Mouse (Mus musculus) spleen, embryonic (tissue): Measurements from ENCODE around the gene Tmem189.

Experiments
- CTCF ChIA-PET: fragments of 350-600 bp; sonication (Branson Sonifier 250); formaldehyde crosslinking; loops from one replicate; lab custom pipeline; 2022; lab: Charles Lee

Gene Tmem189

DNA sequence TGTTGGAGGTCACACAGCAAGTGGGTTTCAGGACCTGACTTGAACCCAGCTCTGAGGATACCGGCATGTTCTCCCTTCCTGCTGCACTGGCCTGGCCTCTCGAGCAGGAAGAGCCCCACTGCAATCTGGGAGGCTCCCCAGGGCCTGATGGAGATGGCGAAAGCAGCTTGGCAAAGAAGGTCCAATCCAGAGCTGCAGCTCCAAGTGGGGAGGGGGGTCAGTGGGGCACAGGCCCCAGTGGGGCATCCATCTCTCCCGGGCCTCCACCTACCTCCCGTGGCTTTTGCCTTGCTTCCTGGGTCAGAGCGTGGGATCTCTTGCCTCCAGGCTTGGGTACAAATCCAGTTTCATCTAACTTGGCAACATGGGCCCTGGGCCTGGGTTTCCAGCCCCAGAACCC is 12.5 kb upstream of the Tmem189 start:
- CTCF ChIA-PET: interaction anchor here (1.3 kb wide), 1 partner anchor 12 kb away, joined by 4 read pairs; no protein-coding TSS in a partner anchor

GRCm38 (mm10) chr2:167701472-167701871 is 11.8 kb upstream of the Tmem189 start:
- CTCF ChIA-PET: interaction anchor here (1.3 kb wide), 1 partner anchor 13 kb away, joined by 4 read pairs; no protein-coding TSS in a partner anchor

GRCm38 (mm10) chr2:167700018-167700417 is 10.4 kb upstream of the Tmem189 start:
- CTCF ChIA-PET: no interaction called here

DNA sequence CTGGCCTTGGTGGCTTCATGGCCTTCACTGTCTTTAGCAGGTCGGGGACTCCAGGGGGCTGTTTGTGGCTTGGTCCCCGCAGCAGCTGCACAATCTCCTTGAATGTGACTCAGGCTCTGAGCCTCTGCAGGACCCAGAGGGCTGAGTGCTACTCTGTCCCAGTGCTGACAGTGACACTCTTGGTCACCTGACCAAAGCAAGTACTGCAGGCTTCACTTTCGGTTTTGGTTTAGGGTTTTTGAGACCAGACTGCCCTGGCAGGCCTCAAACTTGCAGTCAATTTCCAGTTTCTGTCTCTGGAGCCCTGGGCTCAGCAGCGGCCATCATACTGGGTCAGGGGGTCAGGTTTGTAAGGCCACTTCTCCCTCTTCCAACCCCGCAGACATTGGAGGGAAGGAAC is 8.3 kb upstream of the Tmem189 start:
- CTCF ChIA-PET: interaction anchor here (0.5 to 0.7 kb wide), 2 partner anchors 15 to 37 kb away, joined by 3 read pairs; no protein-coding TSS in a partner anchor

GRCm38 (mm10) chr2:167696143-167696542 is 6.5 kb upstream of the Tmem189 start:
- CTCF ChIA-PET: interaction anchor here (0.6 kb wide), 1 partner anchor 833 kb away, joined by 3 read pairs; no protein-coding TSS in a partner anchor

DNA sequence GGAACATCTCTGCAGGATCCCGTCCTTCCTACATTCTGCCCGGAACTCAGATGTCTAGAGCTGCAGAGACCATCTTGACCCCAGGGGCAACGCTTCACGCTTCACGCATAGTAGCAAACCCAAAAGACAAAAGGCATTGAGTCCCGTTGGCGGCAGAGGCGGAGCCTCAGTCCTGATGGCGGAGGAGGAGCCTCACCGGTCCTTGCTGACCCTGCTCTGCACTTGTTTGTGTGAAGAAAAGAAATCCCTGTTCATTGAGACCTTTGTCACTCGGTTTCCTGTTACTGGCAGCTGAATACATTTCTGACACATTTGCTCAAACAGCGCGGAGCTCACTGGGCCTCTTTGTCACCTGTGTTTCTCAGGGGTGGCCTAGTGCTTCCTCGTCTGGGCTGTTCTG is 5.9 kb upstream of the Tmem189 start:
- CTCF ChIA-PET: interaction anchor here (0.5 kb wide), 1 partner anchor 183 kb away, joined by 5 read pairs; no protein-coding TSS in a partner anchor

GRCm38 (mm10) chr2:167694963-167695362 is 5.3 kb upstream of the Tmem189 start:
- CTCF ChIA-PET: interaction anchor here (0.5 kb wide), 1 partner anchor 183 kb away, joined by 5 read pairs; no protein-coding TSS in a partner anchor

DNA sequence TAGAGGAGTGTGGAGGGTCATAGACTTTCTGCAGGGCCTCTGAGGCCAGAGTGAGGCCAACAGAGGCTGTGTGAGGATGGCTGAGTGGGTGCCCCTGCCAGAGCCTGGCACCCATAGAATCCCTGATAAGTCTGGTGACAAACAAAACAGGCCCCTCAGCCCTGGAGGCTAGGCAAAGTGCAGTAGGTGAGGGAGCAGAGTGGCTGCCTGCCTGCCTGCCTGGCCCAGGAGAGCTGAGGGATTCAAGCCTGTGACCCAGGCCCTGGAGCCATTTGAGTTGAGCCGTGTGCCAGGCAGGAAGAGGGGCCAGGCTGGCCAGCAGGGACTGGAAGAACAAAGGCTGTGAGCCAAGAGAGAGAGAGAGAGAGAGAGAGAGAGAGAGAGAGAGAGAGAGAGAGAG is 4.6 kb upstream of the Tmem189 start:
- CTCF ChIA-PET: interaction anchor here (0.7 kb wide), 1 partner anchor 39 kb away, joined by 10 read pairs; no protein-coding TSS in a partner anchor

DNA sequence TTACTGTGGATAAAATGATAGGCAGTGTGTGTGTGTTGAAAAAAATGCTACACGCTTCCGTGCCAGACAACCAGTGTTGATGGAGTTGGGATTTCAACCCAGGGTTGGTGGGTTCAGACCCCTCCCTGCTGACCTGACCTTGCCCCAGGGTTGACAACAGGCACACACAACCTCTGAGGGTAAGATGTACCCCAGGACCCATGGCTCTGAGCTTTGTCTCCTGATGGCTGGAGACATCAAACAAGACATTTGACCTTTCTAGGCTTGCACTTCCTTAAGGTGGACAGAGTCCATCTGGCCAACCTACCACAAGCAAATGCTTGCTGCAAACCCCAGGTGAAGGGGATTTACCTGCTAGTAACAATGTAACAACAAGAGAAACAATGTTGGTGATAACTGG is 3.9 kb upstream of the Tmem189 start:
- CTCF ChIA-PET: interaction anchor here (0.7 kb wide), 1 partner anchor 15 kb away, joined by 25 read pairs; no protein-coding TSS in a partner anchor

- CTCF ChIA-PET: interaction anchor here (0.6 kb wide), 1 partner anchor 56 kb away, joined by 3 read pairs; no protein-coding TSS in a partner anchor
These were observed 3.2 kb upstream of the Tmem189 start for GRCm38 (mm10) chr2:167692831-167693230.

DNA sequence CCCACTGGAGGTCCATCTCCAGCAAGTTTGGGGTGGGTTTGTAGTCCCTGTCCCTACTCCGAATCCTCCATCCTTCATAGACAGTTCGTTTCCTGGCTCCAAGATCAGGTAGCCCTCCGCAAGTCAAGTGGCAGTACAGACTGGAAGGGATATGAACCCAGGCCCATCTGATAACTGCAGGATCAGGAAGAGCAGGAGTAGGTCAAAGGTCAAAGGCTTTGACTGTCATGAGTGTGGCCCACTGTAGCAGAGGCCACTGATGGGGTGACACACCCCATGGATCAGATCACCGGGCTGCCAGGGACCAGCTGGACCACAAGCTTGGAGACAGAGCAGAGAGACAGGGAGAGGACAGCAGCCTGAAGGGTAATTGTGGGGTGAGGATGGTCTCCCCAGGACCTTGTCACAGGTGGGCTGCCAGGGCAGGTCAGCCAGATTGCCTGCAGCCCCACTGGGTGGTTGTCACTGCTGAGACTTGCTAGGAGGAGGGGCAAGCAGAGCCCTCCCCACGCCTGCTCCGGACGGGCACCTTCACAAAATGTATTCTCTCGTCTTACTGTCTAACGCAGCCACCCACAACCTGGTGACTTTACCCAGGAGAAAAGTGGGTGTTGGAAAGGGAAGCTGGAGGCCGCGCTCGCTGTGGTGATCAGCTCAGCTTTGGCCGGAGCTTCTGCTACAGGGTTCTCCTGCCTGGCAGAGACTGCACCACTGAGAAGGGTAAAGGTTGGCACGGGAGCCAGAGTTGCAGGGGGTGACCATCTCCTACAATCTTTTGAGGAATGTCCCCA is 2.4 kb upstream of the Tmem189 start:
- CTCF ChIA-PET: interaction anchor here (0.6 kb wide), 1 partner anchor 55 kb away, joined by 3 read pairs; no protein-coding TSS in a partner anchor

DNA sequence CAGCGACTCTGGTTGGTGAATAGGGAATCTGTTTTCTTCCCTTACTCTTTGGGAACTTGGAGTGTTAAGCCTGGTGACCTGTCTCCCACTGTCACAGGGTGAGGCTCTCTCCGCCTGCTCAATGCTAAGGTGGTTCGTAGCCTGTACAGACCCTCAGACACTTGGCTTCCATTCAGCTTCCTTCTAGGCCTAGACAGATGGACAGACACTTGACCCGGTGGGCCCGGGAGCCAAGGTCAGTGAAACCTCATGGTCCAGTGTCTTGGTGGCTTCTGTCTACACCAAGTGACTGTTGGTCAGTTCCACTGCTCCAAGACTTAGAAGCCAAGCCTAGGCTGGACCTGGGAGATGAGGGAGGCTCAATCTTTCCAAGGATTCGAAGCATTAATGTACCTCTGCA is 1.8 kb upstream of the Tmem189 start:
- CTCF ChIA-PET: no interaction called here

- CTCF ChIA-PET: no interaction called here
These were observed 1.3 kb upstream of the Tmem189 start for GRCm38 (mm10) chr2:167690962-167691311.

DNA sequence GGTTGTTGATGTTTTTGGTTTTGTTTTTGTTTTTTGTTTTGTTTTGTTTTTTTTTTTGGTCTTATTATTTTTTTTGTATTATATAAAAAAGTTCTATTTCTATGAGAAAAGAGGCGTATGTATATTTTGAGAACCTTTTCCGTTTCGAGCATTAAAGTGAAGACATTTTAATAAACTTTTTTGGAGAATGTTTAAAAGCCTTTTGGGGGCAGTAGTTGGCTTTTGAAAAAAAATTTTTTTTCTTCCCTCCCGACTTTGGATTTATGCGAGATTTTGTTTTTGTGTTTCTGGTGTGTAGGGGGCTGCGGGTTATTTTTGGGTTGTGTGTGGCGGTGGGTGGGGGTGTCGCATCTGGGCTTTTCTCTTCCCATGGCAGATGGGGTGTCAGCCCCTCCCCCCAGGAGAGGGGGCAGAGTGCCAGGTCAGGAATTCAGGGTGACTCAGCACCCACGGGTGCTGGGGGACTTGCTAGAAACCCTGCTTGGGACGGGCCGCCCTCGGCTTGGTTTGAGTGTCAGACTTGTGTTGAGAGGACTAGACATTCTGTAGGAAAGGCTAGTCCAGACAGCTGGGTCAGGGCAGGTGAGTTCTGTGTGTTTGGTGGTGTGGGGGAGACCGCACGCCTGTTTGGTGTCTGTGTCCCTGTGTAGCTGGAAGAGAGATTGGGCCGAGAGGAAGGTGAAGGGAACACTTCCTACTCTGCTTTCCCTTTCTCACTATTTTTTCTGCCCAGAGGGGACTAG is 768 bp upstream of the Tmem189 start:
- CTCF ChIA-PET: interaction anchor here (1.1 kb wide), 1 partner anchor 16 kb away, joined by 3 read pairs; no protein-coding TSS in a partner anchor

GRCm38 (mm10) chr2:167688498-167689451 is 847 bp downstream of the Tmem189 start, which contains the start of gene Cebpb:
Cebpb (plus strand) TSS chr2:167688915.
- CTCF ChIA-PET: interaction anchor here (0.5 to 1.4 kb wide), 4 partner anchors 18 to 207 kb away, joined by 3 to 5 read pairs (median 4); no protein-coding TSS in a partner anchor

- CTCF ChIA-PET: interaction anchor here (0.5 to 1.4 kb wide), 3 partner anchors 47 to 208 kb away, joined by 3 to 5 read pairs (median 4); no protein-coding TSS in a partner anchor
These were observed 1.5 kb downstream of the Tmem189 start for GRCm38 (mm10) chr2:167688126-167688497.

- CTCF ChIA-PET: interaction anchor here (0.5 to 1.4 kb wide), 3 partner anchors 47 to 208 kb away, joined by 3 to 5 read pairs (median 4); no protein-coding TSS in a partner anchor
These were observed 1.9 kb downstream of the Tmem189 start for GRCm38 (mm10) chr2:167687651-167688101.

GRCm38 (mm10) chr2:167687250-167687586 is 2.4 kb downstream of the Tmem189 start:
- CTCF ChIA-PET: interaction anchor here (1.2 to 3.2 kb wide), 2 partner anchors 209 kb away, joined by 5 to 58 read pairs; no protein-coding TSS in a partner anchor

DNA sequence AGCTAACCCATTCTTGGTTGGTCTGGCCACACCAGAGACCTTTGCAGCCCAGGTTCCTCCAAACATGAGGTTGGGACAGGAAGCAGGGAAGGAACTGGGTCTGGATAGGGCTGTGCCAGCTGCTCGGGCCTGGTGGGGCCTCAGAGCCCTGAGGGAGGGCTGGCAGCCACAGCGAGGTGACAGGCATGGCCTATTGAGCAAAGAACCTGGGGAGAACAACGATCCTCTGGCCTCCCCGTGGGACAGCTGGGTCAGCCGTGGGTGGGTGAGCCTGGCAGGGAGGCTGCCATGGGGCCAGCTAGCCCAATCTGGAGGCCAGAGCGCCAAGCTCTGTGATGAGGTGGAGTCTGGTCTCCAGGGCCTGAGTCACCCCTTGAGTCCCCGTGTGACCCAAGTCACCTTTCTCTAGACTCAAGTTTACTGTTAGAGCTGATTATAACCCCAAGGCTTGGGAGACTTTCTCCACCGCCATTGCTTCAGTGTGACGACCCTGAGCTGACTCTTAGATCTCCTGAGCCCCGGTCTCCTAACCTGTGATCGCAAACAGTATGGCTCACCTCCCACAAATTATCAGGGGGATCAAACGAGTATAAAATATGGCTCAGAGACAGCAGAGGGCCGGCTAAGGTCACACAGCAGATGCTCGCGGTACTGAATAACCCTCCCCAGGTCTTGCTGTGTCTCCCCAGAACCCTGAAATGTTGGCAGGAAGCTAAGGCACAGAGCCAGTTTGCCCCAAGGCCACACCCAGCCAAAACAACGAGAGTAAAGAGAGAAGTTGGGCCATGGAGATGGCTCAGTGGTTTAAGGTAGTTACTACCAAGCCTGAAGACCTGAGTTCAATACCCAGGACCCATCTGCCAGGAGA is 3.0 kb downstream of the Tmem189 start:
- CTCF ChIA-PET: interaction anchor here (0.7 to 3.2 kb wide), 2 partner anchors 133 to 209 kb away, joined by 3 to 58 read pairs; no protein-coding TSS in a partner anchor
